Mouse (Mus musculus) heart, postnatal 0 days (tissue): ENCODE results near the gene Mmp23. TPM values are rescaled to one million over a fixed set of nuclear protein-coding genes. Genes with fewer than 3 reads are reported as not detected.

Experiments used
- ATAC-seq: fragments of 200-750 bp; cut with Nextera tagmentation; 2 replicates; pipeline ENCODE4 v1.8.0; 2017; ENCODE audit warnings: low read depth, moderate number of reproducible peaks, moderate library complexity; ENCODE audit not compliant: insufficient read depth
- DNase-seq: peaks from one replicate; pipeline ENCODE4 v3.0.0-alpha.2; 2016; ENCODE audit warnings: low spot score
- H3K27ac ChIP-seq: fragments of 300-500 bp; sonication (generic); 2 replicates; pipeline ENCODE4 v1.5.1; 2014; ENCODE audit warnings: low read depth, mild to moderate bottlenecking
- H3K27me3 ChIP-seq: fragments of 300-500 bp; sonication (generic); 2 replicates; pipeline ENCODE4 v1.6.1; 2014; ENCODE audit warnings: low read length, mixed read lengths; ENCODE audit not compliant: control insufficient read depth, insufficient read depth
- H3K36me3 ChIP-seq: fragments of 300-500 bp; sonication (generic); replicated peaks from 2 replicates; pipeline ENCODE4 v1.6.1; 2014; ENCODE audit warnings: low read length, mixed read lengths; ENCODE audit not compliant: control insufficient read depth, insufficient read depth
- H3K4me1 ChIP-seq: fragments of 300-500 bp; sonication (generic); 2 replicates; pipeline ENCODE4 v1.6.1; 2014; ENCODE audit warnings: antibody characterized with exemption; ENCODE audit not compliant: control insufficient read depth, insufficient read depth
- H3K4me2 ChIP-seq: fragments of 300-500 bp; sonication (generic); 2 replicates; pipeline ENCODE4 v1.6.1; 2014; ENCODE audit warnings: low read depth, mild to moderate bottlenecking, low read length, moderate library complexity
- H3K4me3 ChIP-seq: fragments of 300-500 bp; sonication (generic); 2 replicates; pipeline ENCODE4 v1.5.1; 2014; ENCODE audit warnings: low read depth, low read length
- H3K9ac ChIP-seq: fragments of 300-500 bp; sonication (generic); replicated peaks from 2 replicates; pipeline ENCODE4 v1.6.1; 2014; ENCODE audit warnings: low read depth, low read length, mixed read lengths
- H3K9me3 ChIP-seq: fragments of 300-500 bp; sonication (generic); replicated peaks from 2 replicates; pipeline ENCODE4 v1.6.1; 2016; ENCODE audit warnings: low read length; ENCODE audit not compliant: control insufficient read depth
- CTCF ChIP-seq: IDR thresholded peaks from 2 replicates; pipeline ENCODE4 v1.5.1; 2016; ENCODE audit warnings: antibody characterized with exemption, control low read depth, low read depth
- EP300 ChIP-seq: IDR thresholded peaks from 2 replicates; pipeline ENCODE4 v1.6.1; 2016; ENCODE audit warnings: antibody characterized with exemption, low read depth
- WGBS: fragments of 180-500 bp; shearing (Covaris S2); extraction: QIAGEN DNeasy Blood & Tissue Kit; methylation state at CpG from one replicate; pipeline ENCODE4 v1.1.7; 2014; 5-methylcytosine and 5-hydroxymethylcytosine counted together
- polyA plus RNA-seq: library from polyadenylated mRNA; unstranded; fragments of >200 nt; fragmentation: Nextera tagmentation; extraction: Ambion mirVana; gene quantifications from 2 replicates; pipeline ENCODE4 v1.2.1, GENCODE M21; 2015
- total RNA-seq: library from RNA; depleted of rRNA; stranded (reverse); fragments of >200 nt; gene quantifications from 2 replicates; pipeline ENCODE4 v1.2.3, GENCODE M21; 2014; ENCODE audit warnings: low replicate concordance; rRNA removed

The Mmp23 gene
- 66.6 and 76.6 TPM in 2 replicates for total RNA-seq
- 49.8 and 49.9 TPM in 2 replicates for polyA plus RNA-seq

- peaks cover 39% of the 10 kb centered on the region for H3K36me3 ChIP-seq
- H3K4me3 ChIP-seq, result peak within 1 kb of the TSS; percentile 53
- H3K9ac ChIP-seq, result peak within 1 kb of the TSS; percentile 58
- peak; percentile 51 for ATAC-seq
- H3K27me3 ChIP-seq, result peaks cover 26% of the 10 kb centered on the region
- WGBS, result under 1% methylated on average over 32 of the region's 33 CpGs
- peak within 1 kb of the TSS; percentile 66 for H3K4me2 ChIP-seq
- no peaks in the 10 kb centered on the region for H3K9me3 ChIP-seq
- TF ChIP-seq CTCF (no peak), EP300 (no peak)
- peak within 1 kb of the TSS; percentile 72 for H3K27ac ChIP-seq
- peaks cover 41% of the 10 kb centered on the region for H3K4me1 ChIP-seq
- peak; percentile 47 for DNase-seq
Measured at GRCm38 (mm10) chr4:155653086-155653450, at the start of gene Mmp23. Mmp23 (minus strand) TSS chr4:155653384.

GRCm38 (mm10) chr4:155700425-155700824, 47.2 kb upstream of the Mmp23 start:
- no peak overlapping the region for H3K4me2 ChIP-seq
- ATAC-seq (no peak), DNase-seq (no peak)
- peaks cover 5% of the 10 kb centered on the region; the same call in 1 of the 2 replicates for H3K4me1 ChIP-seq
- no peaks in the 10 kb centered on the region for H3K36me3 ChIP-seq
- no peaks in the 10 kb centered on the region for H3K9me3 ChIP-seq
- H3K27ac ChIP-seq, result no peak overlapping the region
- H3K9ac ChIP-seq, result no peak overlapping the region
- H3K4me3 ChIP-seq, result no peak overlapping the region
- TF ChIP-seq CTCF, result peak; percentile 71
- TF ChIP-seq EP300, result no peak
- 0 out of 2 replicates have a peak, but pooled peaks cover 7% of the 10 kb centered on the region for H3K27me3 ChIP-seq

GRCm38 (mm10) chr4:155696261-155697255, 43.4 kb upstream of the Mmp23 start:
- Histone ChIP-seq H3K4me3 (no peak overlapping the region), H3K36me3 (no peaks in the 10 kb centered on the region), H3K4me2 (no peak overlapping the region), H3K9ac (no peak overlapping the region), H3K27me3 (peaks cover 17% of the 10 kb centered on the region; the same call in 1 of the 2 replicates), H3K27ac (no peak overlapping the region), H3K9me3 (no peaks in the 10 kb centered on the region), H3K4me1 (0 out of 2 replicates have a peak, but pooled peaks cover 6% of the 10 kb centered on the region)
- WGBS, result 63% methylated on average over 16 of the region's 16 CpGs
- ATAC-seq, result no peak
- no peak for DNase-seq
- TF ChIP-seq CTCF (no peak), EP300 (no peak)

GRCm38 (mm10) chr4:155695531-155696062, 42.4 kb upstream of the Mmp23 start:
- Histone ChIP-seq H3K4me3 (no peak overlapping the region), H3K36me3 (no peaks in the 10 kb centered on the region), H3K9me3 (no peaks in the 10 kb centered on the region), H3K27me3 (peaks cover 17% of the 10 kb centered on the region; the same call in 1 of the 2 replicates), H3K27ac (no peak overlapping the region), H3K4me1 (0 out of 2 replicates have a peak, but pooled peaks cover 6% of the 10 kb centered on the region), H3K4me2 (0 out of 2 replicates have a peak overlapping the region, but pooled peaks have one; percentile 95), H3K9ac (no peak overlapping the region)
- 79% methylated on average over 4 of the region's 4 CpGs for WGBS
- DNase-seq (no peak), ATAC-seq (no peak)
- TF ChIP-seq EP300, result no peak
- no peak for TF ChIP-seq CTCF
